Mouse (Mus musculus): ENCODE data around the gene Sec14l1. TPM values are rescaled to one million over a fixed set of nuclear protein-coding genes. Genes with fewer than 3 reads are reported as not detected.

The Sec14l1 gene
- polyA plus RNA-seq, 1 experiment from 2014 or later = 29.7 TPM

- WGBS = 77% methylated on average over 8 of the region's 8 CpGs
- Histone ChIP-seq H3K4me2 (ENCODE audit: low read depth, severe bottlenecking) (no peak overlapping the region), H3K27me3 (ENCODE audit: control insufficient read depth, insufficient read depth, low read length) (no peaks in the 10 kb centered on the region), H3K9me3 (ENCODE audit: control insufficient read depth, low read length) (no peaks in the 10 kb centered on the region), H3K9ac (ENCODE audit: low read length) (no peak overlapping the region), H3K27ac (replicated peaks; ENCODE audit: low read depth, low read length) (no peak overlapping the region), H3K4me3 (ENCODE audit: low read depth, low read length) (no peak overlapping the region), H3K4me1 (ENCODE audit: control insufficient read depth, insufficient read depth, low read length) (no peaks in the 10 kb centered on the region), H3K36me3 (ENCODE audit: control insufficient read depth, insufficient read depth, low read length) (no peaks in the 10 kb centered on the region)
- DNase-seq (ENCODE audit: low spot score) (no peak), ATAC-seq (ENCODE audit: insufficient number of reproducible peaks, low FRiP score, low TSS enrichment, low read depth) (no peak)
Measured at GRCm38 (mm10) chr11:117101351-117101921, 13.5 kb upstream of the Sec14l1 start.

DNA sequence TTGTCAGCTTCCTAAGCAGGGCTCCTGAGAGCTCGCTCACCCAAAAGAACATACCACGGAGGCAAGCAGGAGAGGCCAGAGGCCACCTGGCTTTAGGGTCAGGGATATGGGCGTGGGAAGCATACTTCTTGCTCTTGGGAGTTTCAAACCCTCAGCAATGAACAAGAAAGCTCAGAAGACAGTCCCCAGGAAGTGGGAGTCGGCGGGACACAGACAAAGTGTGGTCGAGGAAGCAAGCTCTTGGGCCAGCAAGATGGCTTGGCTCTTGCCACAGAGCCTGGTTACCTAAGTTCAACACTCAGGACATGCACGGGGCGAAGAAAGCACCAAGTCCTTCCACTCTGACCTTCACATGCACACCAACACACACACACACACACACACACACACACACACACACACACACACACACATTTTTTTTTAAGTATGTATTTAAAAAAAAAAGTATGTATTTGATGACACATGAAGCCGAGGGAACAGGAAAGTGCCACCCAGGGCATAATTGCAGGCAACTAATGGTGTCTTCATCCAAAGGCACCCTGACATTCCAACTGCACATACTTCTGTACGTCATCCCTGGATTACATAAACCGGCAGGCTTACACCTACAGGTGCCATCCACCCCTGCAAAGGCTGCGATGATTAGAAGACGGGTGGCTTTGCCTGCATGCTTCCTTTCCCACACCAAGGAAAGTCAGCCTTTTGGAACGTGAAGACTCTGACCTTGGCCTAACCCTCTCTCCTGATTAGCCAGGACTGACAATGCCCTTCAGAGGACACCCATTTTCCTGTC lies 12.8 kb upstream of the Sec14l1 start:
- Histone ChIP-seq H3K4me3 (ENCODE audit: low read depth, low read length) (no peak overlapping the region), H3K36me3 (ENCODE audit: control insufficient read depth, insufficient read depth, low read length) (no peaks in the 10 kb centered on the region), H3K27me3 (ENCODE audit: control insufficient read depth, insufficient read depth, low read length) (no peaks in the 10 kb centered on the region), H3K4me1 (ENCODE audit: control insufficient read depth, insufficient read depth, low read length) (0 out of 2 replicates have a peak, but pooled peaks cover 1% of the 10 kb centered on the region), H3K27ac (replicated peaks; ENCODE audit: low read depth, low read length) (no peak overlapping the region), H3K4me2 (ENCODE audit: low read depth, severe bottlenecking) (no peak overlapping the region), H3K9ac (ENCODE audit: low read length) (no peak overlapping the region), H3K9me3 (ENCODE audit: control insufficient read depth, low read length) (no peaks in the 10 kb centered on the region)
- 80% methylated on average over 14 of the region's 14 CpGs for WGBS
- ATAC-seq (ENCODE audit: insufficient number of reproducible peaks, low FRiP score, low TSS enrichment, low read depth) (no peak), DNase-seq (ENCODE audit: low spot score) (no peak)

DNA sequence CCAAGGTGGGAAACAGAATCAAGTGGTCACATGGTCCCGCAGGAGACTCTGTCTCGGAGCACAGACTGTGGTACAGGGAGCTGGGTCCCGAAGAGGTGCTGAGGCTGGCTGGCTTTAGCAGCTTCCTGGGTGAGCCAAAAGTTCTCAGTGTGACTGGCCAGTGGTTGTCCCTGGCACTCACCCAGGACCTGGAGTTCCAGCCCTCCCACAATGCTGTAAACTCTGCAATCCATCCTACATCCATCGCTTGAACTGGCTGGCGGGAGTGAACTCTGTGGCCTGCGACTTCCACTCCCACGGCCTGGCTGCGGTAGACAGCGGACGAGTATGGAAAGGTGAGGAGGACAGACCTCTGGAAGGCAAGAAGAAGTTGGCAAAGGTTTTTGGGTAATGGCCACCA lies 11.4 kb upstream of the Sec14l1 start:
- H3K27ac ChIP-seq (replicated peaks; ENCODE audit: low read depth, low read length) = no peak overlapping the region
- no peak overlapping the region for H3K4me2 ChIP-seq (ENCODE audit: low read depth, severe bottlenecking)
- H3K4me3 ChIP-seq (ENCODE audit: low read depth, low read length) = no peak overlapping the region
- ATAC-seq (ENCODE audit: insufficient number of reproducible peaks, low FRiP score, low TSS enrichment, low read depth) = no peak
- H3K4me1 ChIP-seq (ENCODE audit: control insufficient read depth, insufficient read depth, low read length) = peaks cover 3% of the 10 kb centered on the region; the same call in 1 of the 2 replicates
- 91% methylated on average over 10 of the region's 10 CpGs for WGBS
- no peaks in the 10 kb centered on the region for H3K36me3 ChIP-seq (ENCODE audit: control insufficient read depth, insufficient read depth, low read length)
- H3K27me3 ChIP-seq (ENCODE audit: control insufficient read depth, insufficient read depth, low read length) = no peaks in the 10 kb centered on the region
- H3K9me3 ChIP-seq (ENCODE audit: control insufficient read depth, low read length) = no peaks in the 10 kb centered on the region
- no peak overlapping the region for H3K9ac ChIP-seq (ENCODE audit: low read length)
- no peak for DNase-seq (ENCODE audit: low spot score)

DNA sequence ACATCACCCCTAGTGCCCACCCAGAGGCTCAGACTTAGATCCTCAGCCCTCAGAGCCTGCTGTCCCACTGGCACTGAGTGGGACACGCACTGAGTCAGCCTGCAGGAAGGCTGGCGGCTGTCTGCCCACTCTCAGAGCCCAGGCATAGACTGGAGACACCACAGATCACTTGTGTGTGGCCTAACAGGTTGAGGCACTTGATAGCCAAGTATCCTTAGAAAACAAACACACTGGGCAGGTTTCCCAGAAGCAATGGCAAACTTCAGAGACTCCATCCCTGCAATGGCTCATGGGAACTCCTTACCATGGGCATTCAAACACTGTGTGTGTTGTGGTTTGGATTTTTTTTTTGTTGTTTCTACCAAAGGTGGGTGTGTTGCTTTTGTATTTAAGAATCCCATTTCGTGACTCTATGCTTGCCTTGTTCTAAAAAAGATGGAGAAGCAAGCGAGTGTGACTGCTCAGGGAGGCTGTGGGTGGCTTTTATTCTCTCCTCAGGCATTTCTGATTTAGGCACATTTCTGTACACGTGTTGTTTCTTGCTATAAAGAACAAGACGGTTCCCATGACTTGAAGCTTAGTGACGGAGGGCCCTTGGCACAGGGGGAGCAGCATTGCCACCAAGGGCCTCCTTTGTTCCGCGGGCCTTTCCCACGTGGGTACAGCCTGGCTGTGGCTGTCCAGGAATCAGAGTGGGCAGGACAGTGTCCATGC lies 10.8 kb upstream of the Sec14l1 start:
- no peak overlapping the region for H3K27ac ChIP-seq (replicated peaks; ENCODE audit: low read depth, low read length)
- WGBS = 86% methylated on average over 10 of the region's 10 CpGs

GRCm38 (mm10) chr11:117105315-117105714 lies 9.7 kb upstream of the Sec14l1 start:
- H3K4me3 ChIP-seq (ENCODE audit: low read depth, low read length) = no peak overlapping the region
- no peaks in the 10 kb centered on the region for H3K36me3 ChIP-seq (ENCODE audit: control insufficient read depth, insufficient read depth, low read length)
- DNase-seq (ENCODE audit: low spot score) (no peak), ATAC-seq (ENCODE audit: insufficient number of reproducible peaks, low FRiP score, low TSS enrichment, low read depth) (no peak)
- peaks cover 6% of the 10 kb centered on the region; the same call in 1 of the 2 replicates for H3K4me1 ChIP-seq (ENCODE audit: control insufficient read depth, insufficient read depth, low read length)
- 44% methylated on average over 3 of the region's 3 CpGs for WGBS
- no peak overlapping the region for H3K9ac ChIP-seq (ENCODE audit: low read length)
- H3K9me3 ChIP-seq (ENCODE audit: control insufficient read depth, low read length) = no peaks in the 10 kb centered on the region
- H3K4me2 ChIP-seq (ENCODE audit: low read depth, severe bottlenecking) = no peak overlapping the region
- peak overlapping the region; percentile 26; the same call in 1 of the 2 replicates for H3K27ac ChIP-seq (replicated peaks; ENCODE audit: low read depth, low read length)
- no peaks in the 10 kb centered on the region for H3K27me3 ChIP-seq (ENCODE audit: control insufficient read depth, insufficient read depth, low read length)

More for the DNA sequence above, 10.8 kb upstream of the Sec14l1 start:
- no peaks in the 10 kb centered on the region for H3K36me3 ChIP-seq (ENCODE audit: control insufficient read depth, insufficient read depth, low read length)
- DNase-seq (ENCODE audit: low spot score) (no peak), ATAC-seq (ENCODE audit: insufficient number of reproducible peaks, low FRiP score, low TSS enrichment, low read depth) (no peak)
- H3K9ac ChIP-seq (ENCODE audit: low read length) = no peak overlapping the region
- H3K4me1 ChIP-seq (ENCODE audit: control insufficient read depth, insufficient read depth, low read length) = peaks cover 6% of the 10 kb centered on the region; the same call in 1 of the 2 replicates
- no peak overlapping the region for H3K4me2 ChIP-seq (ENCODE audit: low read depth, severe bottlenecking)
- no peak overlapping the region for H3K4me3 ChIP-seq (ENCODE audit: low read depth, low read length)
- H3K27me3 ChIP-seq (ENCODE audit: control insufficient read depth, insufficient read depth, low read length) = no peaks in the 10 kb centered on the region
- H3K9me3 ChIP-seq (ENCODE audit: control insufficient read depth, low read length) = no peaks in the 10 kb centered on the region

DNA sequence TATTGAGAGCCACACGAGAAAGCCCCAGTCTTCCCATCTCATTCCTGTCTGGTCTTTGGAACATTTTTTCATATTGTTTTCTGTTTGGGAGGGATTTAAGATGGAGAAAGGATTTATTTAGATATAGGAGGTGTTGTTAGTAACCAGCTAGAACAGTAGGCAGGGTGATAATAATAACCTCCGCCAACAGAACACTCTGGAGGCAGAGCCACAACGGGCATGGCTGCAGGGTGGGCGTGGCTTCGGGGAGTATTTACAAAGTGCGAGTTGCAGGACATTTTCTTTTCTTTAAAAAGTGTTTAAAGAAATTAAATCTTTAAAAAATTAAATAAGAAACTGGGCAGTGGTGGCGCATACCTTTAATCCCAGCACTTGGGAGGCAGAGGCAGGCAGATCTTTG lies 9.1 kb upstream of the Sec14l1 start:
- Histone ChIP-seq H3K36me3 (ENCODE audit: control insufficient read depth, insufficient read depth, low read length) (no peaks in the 10 kb centered on the region), H3K4me2 (ENCODE audit: low read depth, severe bottlenecking) (no peak overlapping the region), H3K27me3 (ENCODE audit: control insufficient read depth, insufficient read depth, low read length) (no peaks in the 10 kb centered on the region), H3K4me3 (ENCODE audit: low read depth, low read length) (no peak overlapping the region), H3K9me3 (ENCODE audit: control insufficient read depth, low read length) (no peaks in the 10 kb centered on the region), H3K27ac (replicated peaks; ENCODE audit: low read depth, low read length) (no peak overlapping the region), H3K9ac (ENCODE audit: low read length) (no peak overlapping the region), H3K4me1 (ENCODE audit: control insufficient read depth, insufficient read depth, low read length) (peaks cover 6% of the 10 kb centered on the region; the same call in 1 of the 2 replicates)
- ATAC-seq (ENCODE audit: insufficient number of reproducible peaks, low FRiP score, low TSS enrichment, low read depth) (no peak), DNase-seq (ENCODE audit: low spot score) (no peak)
- WGBS = 86% methylated on average over 7 of the region's 7 CpGs

- H3K4me1 ChIP-seq (ENCODE audit: control insufficient read depth, insufficient read depth, low read length) = peaks cover 6% of the 10 kb centered on the region; the same call in 1 of the 2 replicates
- no peaks in the 10 kb centered on the region for H3K36me3 ChIP-seq (ENCODE audit: control insufficient read depth, insufficient read depth, low read length)
- 50% methylated on average over 13 of the region's 13 CpGs for WGBS
- no peaks in the 10 kb centered on the region for H3K27me3 ChIP-seq (ENCODE audit: control insufficient read depth, insufficient read depth, low read length)
- H3K9me3 ChIP-seq (ENCODE audit: control insufficient read depth, low read length) = no peaks in the 10 kb centered on the region
- no peak overlapping the region for H3K4me2 ChIP-seq (ENCODE audit: low read depth, severe bottlenecking)
- DNase-seq (ENCODE audit: low spot score) (peak; percentile 66), ATAC-seq (ENCODE audit: insufficient number of reproducible peaks, low FRiP score, low TSS enrichment, low read depth) (no peak)
- no peak overlapping the region for H3K9ac ChIP-seq (ENCODE audit: low read length)
- peak overlapping the region; percentile 48 for H3K27ac ChIP-seq (replicated peaks; ENCODE audit: low read depth, low read length)
- no peak overlapping the region for H3K4me3 ChIP-seq (ENCODE audit: low read depth, low read length)
Measured at GRCm38 (mm10) chr11:117106633-117107334, 8.2 kb upstream of the Sec14l1 start.

DNA sequence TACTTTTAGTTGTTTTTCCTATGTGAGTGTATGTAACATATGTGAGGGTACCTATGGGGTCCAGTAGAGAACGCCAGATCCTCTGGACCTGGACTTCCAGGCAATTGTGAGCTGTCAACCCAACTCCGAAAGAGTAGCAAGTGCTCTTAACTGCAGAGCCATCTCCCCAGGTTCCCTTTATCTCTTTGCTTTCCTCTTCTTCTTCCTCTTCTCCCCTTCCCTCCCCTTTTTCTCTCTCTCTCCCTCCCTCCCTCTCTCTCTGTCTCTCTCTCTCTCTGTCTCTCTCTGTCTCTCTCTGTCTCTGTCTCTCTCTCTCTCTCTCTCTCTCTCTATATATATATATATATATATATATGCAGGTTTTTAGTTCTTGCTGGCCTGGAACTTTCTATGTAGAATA lies 7.1 kb upstream of the Sec14l1 start:
- Histone ChIP-seq H3K9me3 (ENCODE audit: control insufficient read depth, low read length) (no peaks in the 10 kb centered on the region), H3K4me2 (ENCODE audit: low read depth, severe bottlenecking) (no peak overlapping the region), H3K4me3 (ENCODE audit: low read depth, low read length) (no peak overlapping the region), H3K9ac (ENCODE audit: low read length) (no peak overlapping the region), H3K36me3 (ENCODE audit: control insufficient read depth, insufficient read depth, low read length) (no peaks in the 10 kb centered on the region), H3K27ac (replicated peaks; ENCODE audit: low read depth, low read length) (no peak overlapping the region), H3K4me1 (ENCODE audit: control insufficient read depth, insufficient read depth, low read length) (peaks cover 6% of the 10 kb centered on the region; the same call in 1 of the 2 replicates), H3K27me3 (ENCODE audit: control insufficient read depth, insufficient read depth, low read length) (no peaks in the 10 kb centered on the region)
- DNase-seq (ENCODE audit: low spot score) (no peak), ATAC-seq (ENCODE audit: insufficient number of reproducible peaks, low FRiP score, low TSS enrichment, low read depth) (no peak)
- 72% methylated on average over 2 of the region's 2 CpGs for WGBS
